Mouse (Mus musculus) left cerebral cortex, postnatal 10 days (tissue): ENCODE data around the gene Trhr2. TPM values are rescaled to one million over a fixed set of nuclear protein-coding genes. Genes with fewer than 3 reads are reported as not detected.

Experiments
- DNase-seq, 2 experiments: peaks; one replicate each; pipeline ENCODE4 v3.0.0; 2021 to 2022; ENCODE audit warnings: low spot score in 2 of 2, mixed read lengths in 1 of 2; ENCODE audit errors: extremely low spot score in 1 of 2
- intact Hi-C: fragments of 180-260 bp; cut with DNase I; formaldehyde crosslinking; loops from one replicate; pipeline ENCODE4 v1.15.1; 2025
- total RNA-seq, 2 experiments: library from RNA; stranded (reverse); gene quantifications; 2 replicates each; pipeline ENCODE4 v1.2.3; 2021

Trhr2 gene
- total RNA-seq, 2 experiments from 2014 or later: 1.4 to 1.9 TPM

- intact Hi-C loops: no loop called here
- no peak for DNase-seq
Observed at GRCm38 (mm10) chr8:122357641-122358040, 2.9 kb downstream of the Trhr2 start.

GRCm38 (mm10) chr8:122357202-122357601 is 3.3 kb downstream of the Trhr2 start:
- DNase-seq: no peak
- intact Hi-C loops: no loop called here

- DNase-seq: no peak
- intact Hi-C loops: no loop called here
Observed at GRCm38 (mm10) chr8:122355642-122356606, 4.6 kb downstream of the Trhr2 start.

GRCm38 (mm10) chr8:122354157-122354556 is 6.4 kb downstream of the Trhr2 start:
- intact Hi-C loops: no loop called here
- no peak for DNase-seq

GRCm38 (mm10) chr8:122350309-122351089 is 10.0 kb downstream of the Trhr2 start:
- DNase-seq: no peak

GRCm38 (mm10) chr8:122349357-122350297 is 10.9 kb downstream of the Trhr2 start:
- no peak for DNase-seq
- intact Hi-C loops: no loop called here

More at GRCm38 (mm10) chr8:122350309-122351089, 10.0 kb downstream of the Trhr2 start:
- intact Hi-C loops: no loop called here

- intact Hi-C loops: no loop called here
- DNase-seq: peak; percentile 45 to 61
Observed at GRCm38 (mm10) chr8:122347811-122348552, 12.6 kb downstream of the Trhr2 start.

- intact Hi-C loops: no loop called here
- DNase-seq: peak in 1 of 2 experiments; percentile 23
Observed at GRCm38 (mm10) chr8:122345181-122346095, 15.1 kb downstream of the Trhr2 start.

- intact Hi-C loops: no loop called here
- DNase-seq: no peak
Observed at GRCm38 (mm10) chr8:122344219-122344618, 16.3 kb downstream of the Trhr2 start.

GRCm38 (mm10) chr8:122343758-122344157 is 16.8 kb downstream of the Trhr2 start:
- peak in 1 of 2 experiments; percentile 54 for DNase-seq
- intact Hi-C loops: no loop called here

- intact Hi-C loops: no loop called here
- DNase-seq: no peak
Observed at GRCm38 (mm10) chr8:122343341-122343740, 17.2 kb downstream of the Trhr2 start.

- intact Hi-C loops: no loop called here
- peak in 1 of 2 experiments; percentile 64 for DNase-seq
Observed at GRCm38 (mm10) chr8:122342806-122343209, 17.7 kb downstream of the Trhr2 start.

GRCm38 (mm10) chr8:122342362-122342761 is 18.2 kb downstream of the Trhr2 start:
- intact Hi-C loops: no loop called here
- DNase-seq: no peak

- intact Hi-C loops: no loop called here
Observed at GRCm38 (mm10) chr8:122341790-122342189, 18.8 kb downstream of the Trhr2 start.

GRCm38 (mm10) chr8:122340761-122341160 is 19.8 kb downstream of the Trhr2 start:
- no peak for DNase-seq
- intact Hi-C loops: no loop called here

More at GRCm38 (mm10) chr8:122341790-122342189, 18.8 kb downstream of the Trhr2 start:
- no peak for DNase-seq

- no peak for DNase-seq
- intact Hi-C loops: loop anchor here (5.0 kb wide), 1 partner anchor 33 kb away; no protein-coding TSS in a partner anchor
Observed at GRCm38 (mm10) chr8:122338852-122339251, 21.7 kb downstream of the Trhr2 start.
